Mouse (Mus musculus): ENCODE data around the gene Fam71d.

Fam71d gene

GRCm38 (mm10) chr12:78769031-78769713, 77.8 kb downstream of the Fam71d start:
- intact Hi-C loops (cut with DNase I), result no loop called here

DNA sequence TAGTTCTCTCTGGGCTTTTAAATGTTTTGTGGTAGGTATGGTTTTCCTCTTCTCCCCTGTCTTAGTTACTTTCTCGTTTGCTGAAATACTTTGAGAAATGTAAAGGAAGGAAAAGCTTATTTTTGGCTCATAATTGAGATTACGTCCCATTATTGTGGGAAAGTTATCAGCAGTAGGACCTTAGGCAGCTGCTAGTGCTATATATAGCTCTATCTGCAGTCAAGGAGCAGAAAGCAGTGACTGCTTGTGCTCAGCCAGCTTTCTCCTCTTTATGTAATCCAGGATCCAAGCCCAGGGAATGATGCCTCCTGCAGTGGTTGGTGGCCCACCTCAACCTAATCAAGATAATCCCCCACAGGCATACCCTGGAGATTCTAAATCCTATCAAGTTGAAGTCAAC, 81.9 kb downstream of the Fam71d start:
- intact Hi-C loops (cut with DNase I), result no loop called here

DNA sequence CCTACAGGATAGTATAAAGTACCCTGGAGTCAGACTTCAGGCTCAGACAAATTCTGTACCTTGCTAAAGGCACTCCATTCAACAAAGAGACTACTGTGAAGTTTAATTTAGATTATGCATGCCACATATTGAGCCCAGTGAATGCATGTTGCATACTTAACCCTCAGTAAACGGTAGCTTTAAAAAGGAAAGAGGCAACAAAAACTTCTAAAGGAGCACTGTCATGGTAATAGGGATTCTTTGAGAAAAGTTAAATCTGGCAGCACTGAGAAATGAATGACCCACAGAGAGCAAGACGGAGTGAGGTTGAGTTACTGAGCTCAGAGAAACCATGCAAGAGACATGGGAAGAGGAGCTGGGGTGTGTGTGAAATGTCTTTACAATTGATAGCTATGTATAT, 86.6 kb downstream of the Fam71d start:
- intact Hi-C loops (cut with DNase I), result no loop called here

DNA sequence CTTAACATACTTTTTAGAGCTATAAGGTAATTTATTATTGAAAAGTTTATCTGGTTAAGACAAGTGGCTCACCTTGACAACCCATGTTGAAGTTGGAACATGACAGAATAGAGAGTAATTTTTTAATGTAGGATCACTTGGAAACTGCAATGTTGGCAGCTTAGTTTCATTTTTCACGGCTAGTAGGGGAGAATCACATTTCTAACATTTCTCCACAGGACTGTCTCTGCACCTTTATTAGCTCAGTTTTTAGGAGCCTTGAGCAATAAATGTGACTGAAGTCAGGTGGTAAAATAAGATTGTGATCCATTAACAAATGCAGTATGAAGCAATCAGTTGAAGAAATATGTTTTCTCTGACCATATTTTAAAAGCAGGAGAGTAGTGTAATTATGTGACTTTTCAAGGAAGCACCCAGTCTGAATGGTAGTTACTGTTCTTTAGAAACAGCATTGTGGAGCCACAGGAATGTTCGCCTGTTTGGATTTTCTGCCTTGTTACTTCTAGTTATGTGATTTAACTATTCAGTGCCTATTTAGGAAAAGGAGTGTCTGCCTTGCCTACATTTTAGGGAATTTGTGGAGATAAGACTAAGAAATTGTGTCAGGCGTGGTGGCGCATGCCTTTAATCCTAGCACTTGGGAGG, 87.2 kb downstream of the Fam71d start:
- intact Hi-C loops (cut with DNase I), result no loop called here
